ENCODE assay signal across 8 mouse cellular contexts in genomic region chr4:45084021-45084894, GRCm38 (mm10). TPM values are rescaled to one million over a fixed set of nuclear protein-coding genes. Genes with fewer than 3 reads are reported as not detected.
DNase-seq lines count a peak whose midpoint lies in the region; ATAC-seq and TF ChIP-seq lines count a peak whose summit lies in the region.

TSS of gene Fbxo10 (minus strand) at chr4:45084604.

- H3K9ac ChIP-seq in heart, embryonic 13.5 days, result peak within 1 kb of the TSS; percentile 99
- peak within 1 kb of the TSS; percentile 88 for H3K9ac ChIP-seq in liver, embryonic 14.5 days (replicated peaks)
- peak within 1 kb of the TSS; percentile 69 for H3K9ac ChIP-seq in neural tube, embryonic 11.5 days (ENCODE audit: low read length)
- peak within 1 kb of the TSS; percentile 89 for H3K9ac ChIP-seq in stomach, postnatal 0 days (ENCODE audit: low read length)

- no peak for TF ChIP-seq EP300 in liver, embryonic 14.5 days (IDR thresholded peaks at IDR 0.05; ENCODE audit: low read depth)
- no peak for TF ChIP-seq EP300 in stomach, postnatal 0 days (optimal IDR thresholded peaks at IDR 0.05)

- no peaks in the 10 kb centered on the region for H3K27me3 ChIP-seq in heart, embryonic 13.5 days (replicated peaks)
- no peaks in the 10 kb centered on the region for H3K27me3 ChIP-seq in liver, embryonic 14.5 days (ENCODE audit: control insufficient read depth, insufficient read depth, low read length)
- H3K27me3 ChIP-seq in neural tube, embryonic 11.5 days (ENCODE audit: control insufficient read depth, insufficient read depth, low read length), result no peaks in the 10 kb centered on the region
- no peaks in the 10 kb centered on the region for H3K27me3 ChIP-seq in stomach, postnatal 0 days (ENCODE audit: control insufficient read depth, insufficient read depth, low read length)

- H3K4me3 ChIP-seq in heart, embryonic 13.5 days, result peak within 1 kb of the TSS; percentile 95
- peak within 1 kb of the TSS; percentile 68 to 84 for H3K4me3 ChIP-seq in liver, embryonic 14.5 days (ENCODE audit: insufficient read depth in 1 of 2, low read depth in 2 of 2, low read length in 2 of 2)
- peak within 1 kb of the TSS; percentile 61 for H3K4me3 ChIP-seq in neural tube, embryonic 11.5 days (ENCODE audit: low read depth, low read length)
- peak within 1 kb of the TSS; percentile 80 for H3K4me3 ChIP-seq in stomach, postnatal 0 days (ENCODE audit: low read depth, low read length)

- under 1% methylated on average over 60 of the region's 77 CpGs for WGBS in heart, embryonic 13.5 days
- under 1% methylated on average over 77 of the region's 77 CpGs for WGBS in liver, embryonic 14.5 days (ENCODE audit: insufficient replicate concordance)
- under 1% methylated on average over 62 of the region's 77 CpGs for WGBS in neural tube, embryonic 11.5 days
- WGBS in stomach, postnatal 0 days, result under 1% methylated on average over 59 of the region's 77 CpGs

- peak within 1 kb of the TSS; percentile 79 for H3K4me2 ChIP-seq in heart, embryonic 13.5 days
- peak within 1 kb of the TSS; percentile 96 for H3K4me2 ChIP-seq in liver, embryonic 14.5 days (ENCODE audit: low read depth)
- peak within 1 kb of the TSS; percentile 83 for H3K4me2 ChIP-seq in neural tube, embryonic 11.5 days (ENCODE audit: low read depth)
- peak within 1 kb of the TSS; percentile 93 for H3K4me2 ChIP-seq in stomach, postnatal 0 days (replicated peaks; ENCODE audit: low read depth)

- ATAC-seq in erythroid progenitor cell, adult 5-6 weeks (replicated peaks; ENCODE audit: low FRiP score, poor library complexity, severe bottlenecking), result peak; percentile 97
- peak; percentile 96 for ATAC-seq in heart, embryonic 13.5 days (ENCODE audit: extremely low read depth, insufficient number of reproducible peaks, low FRiP score, low TSS enrichment)
- ATAC-seq in liver, embryonic 14.5 days (ENCODE audit: insufficient read depth), result peak; percentile 95
- peak; percentile 90 for ATAC-seq in neural tube, embryonic 11.5 days (ENCODE audit: insufficient read depth, low FRiP score, low TSS enrichment)
- ATAC-seq in stomach, postnatal 0 days (ENCODE audit: low FRiP score, low TSS enrichment), result peak; percentile 95

- no peak for TF ChIP-seq CTCF in liver, embryonic 14.5 days (IDR thresholded peaks at IDR 0.05; ENCODE audit: low read depth)
- no peak for TF ChIP-seq CTCF in stomach, postnatal 0 days (IDR thresholded peaks at IDR 0.05; ENCODE audit: low read depth)

- peak; percentile 90 for DNase-seq in CD4-positive, CD25-positive, alpha-beta regulatory T cell, adult 2 months (ENCODE audit: low read depth, low spot score)
- peak; percentile 77 for DNase-seq in brain, embryonic 18.5 days (ENCODE audit: low read depth, low spot score)
- peak; percentile 98 for DNase-seq in kidney, postnatal 10 days
- DNase-seq in liver, embryonic 14.5 days (ENCODE audit: low read depth in 3 of 3, low spot score in 3 of 3), result peak; percentile 86 to 87 (median 87)
- DNase-seq in neural tube, embryonic 11.5 days (ENCODE audit: low spot score), result peak; percentile 96
- DNase-seq in stomach, postnatal 0 days (ENCODE audit: low spot score), result peak; percentile 92

- no peaks in the 10 kb centered on the region for H3K9me3 ChIP-seq in heart, embryonic 13.5 days
- H3K9me3 ChIP-seq in liver, embryonic 14.5 days (ENCODE audit: control insufficient read depth, low read length), result no peaks in the 10 kb centered on the region
- H3K9me3 ChIP-seq in neural tube, embryonic 11.5 days (ENCODE audit: control insufficient read depth, low read length), result no peaks in the 10 kb centered on the region
- H3K9me3 ChIP-seq in stomach, postnatal 0 days (ENCODE audit: control insufficient read depth, low read length), result no peaks in the 10 kb centered on the region

- peak within 1 kb of the TSS; percentile 91 for H3K27ac ChIP-seq in heart, embryonic 13.5 days (replicated peaks)
- peak within 1 kb of the TSS; percentile 46 for H3K27ac ChIP-seq in liver, embryonic 14.5 days
- peak within 1 kb of the TSS; percentile 39; the same call in 1 of the 2 replicates for H3K27ac ChIP-seq in neural tube, embryonic 11.5 days (ENCODE audit: low read depth, low read length)
- peak within 1 kb of the TSS; percentile 77 for H3K27ac ChIP-seq in stomach, postnatal 0 days (replicated peaks)

- peaks cover 23% of the 10 kb centered on the region for H3K4me1 ChIP-seq in heart, embryonic 13.5 days
- peaks cover 12 to 42% of the 10 kb centered on the region in 2 experiments for H3K4me1 ChIP-seq in liver, embryonic 14.5 days (replicated peaks; ENCODE audit: control insufficient read depth in 2 of 2, insufficient read depth in 2 of 2, low read length in 1 of 2)
- peaks cover 8% of the 10 kb centered on the region for H3K4me1 ChIP-seq in neural tube, embryonic 11.5 days (ENCODE audit: control insufficient read depth, insufficient read depth, low read length)
- 0 out of 2 replicates have a peak, but pooled peaks cover 4% of the 10 kb centered on the region for H3K4me1 ChIP-seq in stomach, postnatal 0 days (replicated peaks; ENCODE audit: control insufficient read depth, insufficient read depth)

- peaks cover 3% of the 10 kb centered on the region; the same call in 1 of the 2 replicates for H3K36me3 ChIP-seq in heart, embryonic 13.5 days
- H3K36me3 ChIP-seq in liver, embryonic 14.5 days (replicated peaks; ENCODE audit: control insufficient read depth, insufficient read depth, low read depth), result no peaks in the 10 kb centered on the region
- no peaks in the 10 kb centered on the region for H3K36me3 ChIP-seq in neural tube, embryonic 11.5 days (ENCODE audit: control insufficient read depth, insufficient read depth, low read length)
- H3K36me3 ChIP-seq in stomach, postnatal 0 days (ENCODE audit: control insufficient read depth, insufficient read depth, low read length), result no peaks in the 10 kb centered on the region

RNA-seq across cellular contexts. Expression of gene Fbxo10, which starts in this region (rescaled TPM):
- total RNA-seq in erythroid progenitor cell, adult 5-6 weeks (2015; ENCODE audit: low replicate concordance), result 6.1 and 9.6 TPM in 2 replicates
- total RNA-seq in erythroid progenitor cell, adult 5-6 weeks (2017; ENCODE audit: low replicate concordance), result 8.0 and 14.8 TPM in 2 replicates
- 15.6 and 16.2 TPM in 2 replicates for polyA plus RNA-seq in heart, embryonic 13.5 days (2015; fragmentation: Nextera tagmentation; extraction: Ambion mirVana)
- polyA plus RNA-seq in liver, embryonic 14.5 days (2012; rRNA removed), result 3.5 and 4.3 TPM in 2 replicates
- 2.4 and 3.4 TPM in 2 replicates for polyA plus RNA-seq in liver, embryonic 14.5 days (2014; fragmentation: Nextera tagmentation; extraction: Ambion mirVana)
- 9.8 TPM in 2 replicates for polyA plus RNA-seq in neural tube, embryonic 11.5 days (2014; fragmentation: Nextera tagmentation; extraction: Ambion mirVana)
- 3.7 and 4.1 TPM in 2 replicates for polyA plus RNA-seq in stomach, postnatal 0 days (2015; fragmentation: Nextera tagmentation; extraction: Ambion mirVana)

Comparison
In these comparisons a context has a peak if more than half of its experiments do, and no peak if none do; other contexts are left out.
1. Peak in every context shown above with its lines: DNase-seq, ATAC-seq, H3K4me3 ChIP-seq and H3K27ac ChIP-seq.
2. H3K27ac ChIP-seq: peak in every context shown above with its lines; median percentile 91 in heart, embryonic 13.5 days; 77 in stomach, postnatal 0 days; 46 in liver, embryonic 14.5 days; 39 in neural tube, embryonic 11.5 days.